Mouse (Mus musculus) naive thymus-derived CD4-positive, alpha-beta T cell, adult 2 months (primary cell): ENCODE results near the gene Nrp1.

Experiments
- DNase-seq: peaks from one replicate; pipeline ENCODE4 v3.0.0-alpha.2; 2011; ENCODE audit warnings: low read depth

Nrp1 gene

GRCm38 (mm10) chr8:128358406-128358755, at the start of gene Nrp1:
Gene Nrp1, plus strand, starts transcription at chr8:128358604.
- peak; percentile 68 for DNase-seq

DNA sequence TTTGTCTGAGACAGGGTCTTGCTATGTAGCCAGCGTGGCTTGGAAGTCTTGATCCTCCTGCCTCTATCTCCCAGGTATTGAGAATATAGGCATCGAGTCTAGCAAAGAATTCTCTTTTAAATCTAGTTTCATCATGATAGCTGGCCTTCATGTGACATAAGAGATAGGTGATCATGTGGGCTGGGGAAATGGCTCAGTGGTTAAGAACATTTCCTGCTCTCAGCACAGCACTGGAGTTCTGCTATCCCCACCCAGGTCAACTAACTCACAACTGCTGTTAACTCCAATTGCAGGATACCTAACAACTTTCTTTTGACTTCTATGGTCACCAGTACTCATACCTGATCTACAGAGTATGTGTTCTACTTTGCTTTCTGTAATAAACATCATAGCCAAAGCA, 37.6 kb upstream of the Nrp1 start:
- DNase-seq, result peak; percentile 48

DNA sequence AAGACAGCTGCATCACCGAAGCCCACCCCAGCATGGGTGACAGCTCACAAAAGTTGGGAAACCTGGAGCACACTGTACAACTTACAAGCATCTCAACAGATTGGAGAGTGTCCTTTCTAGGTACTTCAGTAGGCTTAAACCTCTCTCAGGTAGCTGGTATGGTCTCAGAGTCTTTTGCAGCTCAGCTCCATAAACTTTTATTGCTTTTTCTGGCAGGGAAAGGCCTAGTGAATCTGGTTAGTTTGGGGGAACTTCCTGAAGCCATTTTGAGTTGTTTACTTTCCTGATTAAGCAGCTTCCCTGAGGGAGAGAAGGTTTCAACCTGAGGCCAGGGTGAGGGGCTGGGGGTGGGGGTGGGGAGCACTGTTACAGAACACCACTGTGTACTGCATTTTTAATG, 31.1 kb upstream of the Nrp1 start:
- DNase-seq, result no peak

- no peak for DNase-seq
These were observed 30.5 kb upstream of the Nrp1 start for GRCm38 (mm10) chr8:128327922-128328321.

GRCm38 (mm10) chr8:128329502-128329901, 28.9 kb upstream of the Nrp1 start:
- no peak for DNase-seq

- DNase-seq, result no peak
These were observed 22.4 kb upstream of the Nrp1 start for GRCm38 (mm10) chr8:128335976-128336375.

DNA sequence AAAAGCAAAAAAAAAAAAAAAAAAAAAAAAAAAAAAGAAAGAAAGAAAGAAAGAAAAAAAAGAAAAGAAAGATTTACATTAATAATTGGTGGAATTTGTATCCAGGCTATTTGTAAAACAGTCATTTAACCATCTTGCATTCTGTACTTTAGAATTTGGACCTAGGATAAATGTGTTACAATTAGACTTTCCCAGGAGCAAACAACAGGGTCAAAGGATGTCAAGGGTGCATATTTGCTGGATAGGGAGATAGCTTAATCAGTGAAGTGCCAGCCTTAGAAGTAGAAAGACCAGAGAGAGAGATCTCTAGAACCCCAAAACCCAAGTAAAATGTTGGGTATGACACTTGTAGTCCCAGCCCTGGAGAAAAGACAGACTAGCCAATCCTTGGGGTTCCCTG, 19.5 kb upstream of the Nrp1 start:
- no peak for DNase-seq

GRCm38 (mm10) chr8:128339521-128339920, 18.9 kb upstream of the Nrp1 start:
- no peak for DNase-seq

GRCm38 (mm10) chr8:128350405-128350804, 8.0 kb upstream of the Nrp1 start:
- DNase-seq, result no peak

DNA sequence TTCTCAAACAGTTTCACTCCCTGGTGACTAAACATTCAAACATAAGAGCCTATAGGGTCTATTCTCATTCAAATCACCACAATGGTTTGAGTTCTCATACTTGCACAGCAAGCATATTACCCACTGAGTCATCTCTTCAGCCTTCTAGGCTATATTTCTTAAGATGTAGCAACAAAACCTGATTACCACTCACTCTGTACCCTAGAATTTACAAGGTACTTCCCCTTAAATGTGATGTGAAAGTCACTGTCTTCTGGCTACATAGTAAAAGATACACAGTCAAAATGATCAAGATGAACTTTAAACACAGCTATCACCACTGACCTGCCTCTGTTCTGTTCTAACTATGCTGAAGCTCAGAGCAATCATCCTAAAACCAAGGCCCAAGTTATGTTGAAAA, 7.2 kb upstream of the Nrp1 start:
- no peak for DNase-seq

GRCm38 (mm10) chr8:128352821-128353220, 5.6 kb upstream of the Nrp1 start:
- DNase-seq, result no peak

- DNase-seq, result no peak
These were observed 4.4 kb upstream of the Nrp1 start for GRCm38 (mm10) chr8:128353999-128354398.

DNA sequence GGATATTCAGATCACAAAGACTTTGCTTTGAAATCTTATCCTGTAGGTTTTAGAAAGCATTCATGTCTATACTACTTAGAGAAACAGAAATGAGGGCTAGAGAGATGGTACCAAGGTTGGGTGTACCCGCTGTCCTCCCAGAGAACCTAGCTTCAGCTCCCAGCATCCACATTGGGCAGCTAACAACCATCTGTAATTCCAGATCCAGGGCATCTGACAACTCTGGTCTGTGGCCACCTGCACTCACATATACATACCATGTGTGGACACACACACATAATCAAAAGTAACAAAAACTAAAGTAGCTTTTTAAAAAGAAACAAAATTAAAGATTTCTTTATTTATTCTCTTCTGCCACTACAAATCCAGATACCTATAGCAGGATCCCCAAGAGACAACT, 3.3 kb upstream of the Nrp1 start:
- no peak for DNase-seq

DNA sequence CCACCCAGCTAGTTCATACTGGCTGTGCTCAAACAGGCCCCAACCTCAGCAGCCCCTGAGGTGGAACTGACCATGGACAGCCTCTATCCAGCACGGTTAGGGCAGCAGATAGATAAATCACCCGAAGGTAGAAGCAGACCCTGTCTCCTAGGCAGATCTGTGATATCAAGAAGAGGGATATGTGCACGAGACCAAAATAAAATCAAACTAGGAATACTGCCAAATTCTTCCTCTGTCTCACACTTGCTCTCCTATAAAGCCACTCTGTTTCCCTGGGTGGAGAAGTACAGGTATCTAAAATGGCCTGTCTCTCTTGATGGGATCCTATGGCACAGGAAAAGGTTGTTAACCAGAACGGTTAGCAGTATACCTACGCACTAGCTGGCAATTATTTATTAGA, 2.2 kb upstream of the Nrp1 start:
- DNase-seq, result no peak

GRCm38 (mm10) chr8:128356796-128357539, 1.4 kb upstream of the Nrp1 start:
- DNase-seq, result peak; percentile 35

DNA sequence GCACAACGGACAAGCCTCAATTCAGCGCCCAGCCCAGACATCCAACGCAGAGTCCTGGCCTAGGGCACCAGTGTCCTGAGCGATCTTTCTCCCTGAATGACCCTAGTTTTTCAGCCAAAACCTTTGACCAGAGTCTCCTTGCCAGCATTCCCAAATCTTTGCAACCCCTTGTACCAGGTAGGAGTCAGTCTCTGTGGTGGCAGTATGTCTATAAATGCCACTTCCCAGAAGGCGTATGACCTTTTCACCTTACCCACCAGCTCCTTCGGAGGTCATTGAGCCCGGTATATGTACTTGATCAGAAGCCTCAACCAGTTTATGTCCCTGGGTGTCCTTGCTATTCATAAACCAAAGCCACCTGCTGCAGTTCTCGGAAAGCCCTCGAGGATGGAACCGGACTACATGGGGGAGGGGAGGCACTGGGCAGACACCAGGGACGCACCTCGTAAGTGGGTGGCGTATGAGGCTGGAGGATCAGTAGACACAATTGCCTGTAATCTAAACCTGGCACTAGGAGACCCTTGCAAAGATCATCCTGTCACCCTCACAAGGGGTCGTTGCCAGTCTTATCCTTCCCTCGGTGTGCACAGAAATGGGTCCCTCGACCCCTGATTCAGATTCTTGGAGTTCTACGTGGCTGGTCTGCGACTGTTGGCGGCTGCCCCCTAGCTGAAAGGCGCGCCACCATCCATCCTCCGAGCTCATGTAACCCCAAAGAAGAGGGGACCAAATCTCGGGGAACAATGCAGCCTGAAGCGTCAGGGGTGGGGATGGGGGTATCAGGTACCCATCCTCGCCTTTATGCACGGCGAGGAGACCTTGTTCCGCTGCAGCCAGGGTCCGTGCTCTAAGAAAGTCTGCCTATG, 631 bp upstream of the Nrp1 start:
- peak; percentile 66 for DNase-seq

- DNase-seq, result peak; percentile 52
These were observed 534 bp downstream of the Nrp1 start for GRCm38 (mm10) chr8:128358756-128359520.

- DNase-seq, result peak; percentile 19
These were observed 1.3 kb downstream of the Nrp1 start for GRCm38 (mm10) chr8:128359521-128360318.

GRCm38 (mm10) chr8:128361343-128361870, 3.0 kb downstream of the Nrp1 start:
- no peak for DNase-seq

DNA sequence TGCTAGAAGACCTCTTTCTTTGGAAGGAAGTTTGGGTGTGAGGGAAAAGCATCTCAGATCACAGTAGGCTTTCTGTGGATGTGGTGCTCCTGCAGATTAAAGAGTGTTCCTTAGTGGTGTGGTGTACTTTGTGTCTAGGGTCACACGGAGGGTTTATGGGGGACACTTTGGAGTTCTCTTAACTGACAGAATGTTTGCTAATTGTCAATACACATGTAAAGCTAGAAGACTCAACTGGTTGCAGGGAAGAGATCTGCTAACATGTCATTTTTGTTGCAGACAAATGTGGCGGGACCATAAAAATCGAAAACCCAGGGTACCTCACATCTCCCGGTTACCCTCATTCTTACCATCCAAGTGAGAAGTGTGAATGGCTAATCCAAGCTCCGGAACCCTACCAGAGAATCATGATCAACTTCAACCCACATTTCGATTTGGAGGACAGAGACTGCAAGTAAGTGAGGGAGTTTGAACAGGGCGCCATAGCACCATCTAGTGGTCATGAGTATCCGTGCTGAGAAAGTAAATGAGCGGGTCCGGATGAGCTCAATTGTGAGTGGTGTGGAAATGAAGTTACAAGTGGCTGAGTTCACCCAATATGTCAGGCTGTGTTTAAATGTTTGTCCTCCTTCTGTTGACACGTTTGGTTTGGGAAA, 4.7 kb downstream of the Nrp1 start:
- DNase-seq, result peak; percentile 90

- no peak for DNase-seq
These were observed 12.1 kb downstream of the Nrp1 start for GRCm38 (mm10) chr8:128370496-128370895.
